Mouse (Mus musculus): ENCODE data around the gene Itga2b. TPM values are rescaled to one million over a fixed set of nuclear protein-coding genes. Genes with fewer than 3 reads are reported as not detected.
A peak's percentile ranks its signal among the peaks of the same experiment; 100 is the strongest.
"Not testable (repeated sequence)": the region's sequence is repeated elsewhere in the genome, so short reads cannot be mapped to it uniquely, and the experiment has no call there.

The Itga2b gene
- polyA plus RNA-seq, 1 experiment from 2014 or later = 5.8 TPM

- H3K4me3 ChIP-seq = no peak overlapping the region
- no peaks in the 10 kb centered on the region for H3K27me3 ChIP-seq (ENCODE audit: low read depth, poor library complexity, severe bottlenecking)
- peaks cover 33% of the 10 kb centered on the region for H3K4me1 ChIP-seq
- 86% methylated on average over 3 of the region's 3 CpGs for WGBS
- no peak for DNase-seq (ENCODE audit: low spot score)
- no peaks in the 10 kb centered on the region for H3K9me3 ChIP-seq (replicated peaks)
- H3K36me3 ChIP-seq = no peaks in the 10 kb centered on the region
- H3K27ac ChIP-seq (replicated peaks) = no peak overlapping the region
Measured at GRCm38 (mm10) chr11:102411061-102411460, 58.9 kb downstream of the Itga2b start.

GRCm38 (mm10) chr11:102410345-102410744 lies 59.6 kb downstream of the Itga2b start:
- H3K4me1 ChIP-seq = peaks cover 40% of the 10 kb centered on the region

GRCm38 (mm10) chr11:102409795-102410330 lies 60.1 kb downstream of the Itga2b start:
- peaks cover 7% of the 10 kb centered on the region for H3K36me3 ChIP-seq
- peaks cover 45% of the 10 kb centered on the region for H3K4me1 ChIP-seq
- H3K27ac ChIP-seq (replicated peaks) = peak overlapping the region; percentile 28; the same call in 1 of the 2 replicates
- no peak for DNase-seq (ENCODE audit: low spot score)
- no peak overlapping the region for H3K4me3 ChIP-seq
- H3K27me3 ChIP-seq (ENCODE audit: low read depth, poor library complexity, severe bottlenecking) = no peaks in the 10 kb centered on the region
- no peaks in the 10 kb centered on the region for H3K9me3 ChIP-seq (replicated peaks)
- WGBS = 84% methylated on average over 3 of the region's 3 CpGs

More at GRCm38 (mm10) chr11:102410345-102410744, 59.6 kb downstream of the Itga2b start:
- not testable (repeated sequence) for H3K36me3 ChIP-seq; H3K4me3 ChIP-seq; H3K9me3 ChIP-seq (replicated peaks); H3K27ac ChIP-seq (replicated peaks); DNase-seq (ENCODE audit: low spot score); H3K27me3 ChIP-seq (ENCODE audit: low read depth, poor library complexity, severe bottlenecking)
- 88% methylated on average over 3 of the region's 3 CpGs for WGBS

GRCm38 (mm10) chr11:102408888-102409794 lies 60.8 kb downstream of the Itga2b start:
- H3K4me3 ChIP-seq = peak overlapping the region; percentile 82
- no peak for DNase-seq (ENCODE audit: low spot score)

DNA sequence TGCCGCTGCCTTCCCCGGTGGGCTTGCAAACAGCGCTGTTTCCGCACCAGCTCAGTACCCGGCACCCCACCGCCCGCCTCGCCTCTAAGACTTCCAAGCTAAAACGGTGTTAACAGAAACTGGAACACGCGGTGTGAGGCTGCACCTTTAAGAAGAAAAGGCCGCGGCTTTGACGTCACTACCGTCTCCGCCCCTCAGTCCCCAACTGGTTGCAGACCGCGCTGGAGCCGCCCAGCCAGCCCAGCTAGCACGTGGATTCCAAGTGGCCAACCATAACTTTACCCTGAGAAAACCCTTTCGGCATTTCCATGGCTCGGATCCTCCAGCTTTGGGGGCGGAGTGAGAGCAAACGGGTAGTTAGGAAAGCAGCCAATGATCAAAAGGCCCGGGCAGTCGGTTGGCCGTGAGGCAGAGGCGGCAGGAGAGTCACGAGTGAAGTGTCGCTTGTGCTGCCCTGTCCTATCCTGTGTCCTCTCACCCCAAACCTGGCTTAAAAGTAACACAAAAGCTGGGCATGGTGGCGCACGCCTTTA lies 61.5 kb downstream of the Itga2b start:
- H3K9me3 ChIP-seq (replicated peaks) = no peaks in the 10 kb centered on the region
- peaks cover 52% of the 10 kb centered on the region for H3K4me1 ChIP-seq
- peak; percentile 98 for DNase-seq (ENCODE audit: low spot score)
- WGBS = under 1% methylated on average over 32 of the region's 32 CpGs
- peak overlapping the region; percentile 82 for H3K4me3 ChIP-seq
- H3K27me3 ChIP-seq (ENCODE audit: low read depth, poor library complexity, severe bottlenecking) = no peaks in the 10 kb centered on the region
- H3K27ac ChIP-seq (replicated peaks) = peak overlapping the region; percentile 91
- H3K36me3 ChIP-seq = peaks cover 22% of the 10 kb centered on the region

More at GRCm38 (mm10) chr11:102408888-102409794, 60.8 kb downstream of the Itga2b start:
- Histone ChIP-seq H3K36me3 (peaks cover 14% of the 10 kb centered on the region), H3K27ac (replicated peaks) (peak overlapping the region; percentile 91), H3K27me3 (ENCODE audit: low read depth, poor library complexity, severe bottlenecking) (no peaks in the 10 kb centered on the region), H3K4me1 (peaks cover 52% of the 10 kb centered on the region), H3K9me3 (replicated peaks) (no peaks in the 10 kb centered on the region)
- 44% methylated on average over 15 of the region's 15 CpGs for WGBS

- Histone ChIP-seq H3K27ac (replicated peaks) (peak within 1 kb of the TSS; percentile 91), H3K4me3 (peak within 1 kb of the TSS; percentile 82), H3K9me3 (replicated peaks) (no peaks in the 10 kb centered on the region), H3K36me3 (peaks cover 27% of the 10 kb centered on the region), H3K4me1 (peaks cover 52% of the 10 kb centered on the region), H3K27me3 (ENCODE audit: low read depth, poor library complexity, severe bottlenecking) (no peaks in the 10 kb centered on the region)
- DNase-seq (ENCODE audit: low spot score) = no peak
- 1% methylated on average over 19 of the region's 19 CpGs for WGBS
Measured at GRCm38 (mm10) chr11:102407834-102408215, 62.1 kb downstream of the Itga2b start, which contains the start of gene Slc25a39. TSS of gene Slc25a39 (minus strand) at chr11:102407946.

- Histone ChIP-seq H3K4me1 (peaks cover 57% of the 10 kb centered on the region), H3K4me3 (peak overlapping the region; percentile 82)
Measured at GRCm38 (mm10) chr11:102406900-102407833, 62.8 kb downstream of the Itga2b start.

GRCm38 (mm10) chr11:102406401-102406800 lies 63.5 kb downstream of the Itga2b start:
- no peaks in the 10 kb centered on the region for H3K9me3 ChIP-seq (replicated peaks)
- 21% methylated on average over 3 of the region's 3 CpGs for WGBS
- peaks cover 13% of the 10 kb centered on the region for H3K27me3 ChIP-seq (ENCODE audit: low read depth, poor library complexity, severe bottlenecking)
- H3K4me3 ChIP-seq = peak overlapping the region; percentile 82
- peaks cover 60% of the 10 kb centered on the region for H3K4me1 ChIP-seq
- peaks cover 42% of the 10 kb centered on the region for H3K36me3 ChIP-seq
- no peak for DNase-seq (ENCODE audit: low spot score)
- peak overlapping the region; percentile 91 for H3K27ac ChIP-seq (replicated peaks)

More at GRCm38 (mm10) chr11:102406900-102407833, 62.8 kb downstream of the Itga2b start:
- peak; percentile 92 for DNase-seq (ENCODE audit: low spot score)
- Histone ChIP-seq H3K27ac (replicated peaks) (peak overlapping the region; percentile 91), H3K9me3 (replicated peaks) (no peaks in the 10 kb centered on the region), H3K36me3 (peaks cover 34% of the 10 kb centered on the region), H3K27me3 (ENCODE audit: low read depth, poor library complexity, severe bottlenecking) (peaks cover 5% of the 10 kb centered on the region; the same call in 1 of the 2 replicates)
- WGBS = under 1% methylated on average over 85 of the region's 85 CpGs

- Histone ChIP-seq H3K9me3 (replicated peaks) (no peaks in the 10 kb centered on the region), H3K4me1 (peaks cover 61% of the 10 kb centered on the region), H3K4me3 (peak overlapping the region; percentile 82), H3K27me3 (ENCODE audit: low read depth, poor library complexity, severe bottlenecking) (peaks cover 20% of the 10 kb centered on the region), H3K27ac (replicated peaks) (peak overlapping the region; percentile 91), H3K36me3 (peaks cover 44% of the 10 kb centered on the region)
- 89% methylated on average over 11 of the region's 11 CpGs for WGBS
- no peak for DNase-seq (ENCODE audit: low spot score)
Measured at GRCm38 (mm10) chr11:102405544-102406285, 64.2 kb downstream of the Itga2b start.

GRCm38 (mm10) chr11:102404161-102405010 lies 65.5 kb downstream of the Itga2b start:
- Histone ChIP-seq H3K9me3 (replicated peaks) (no peaks in the 10 kb centered on the region), H3K27me3 (ENCODE audit: low read depth, poor library complexity, severe bottlenecking) (peaks cover 33% of the 10 kb centered on the region), H3K36me3 (peaks cover 56% of the 10 kb centered on the region), H3K4me1 (peaks cover 71% of the 10 kb centered on the region), H3K27ac (replicated peaks) (peak overlapping the region; percentile 24; the same call in 1 of the 2 replicates), H3K4me3 (peak overlapping the region; percentile 27; the same call in 1 of the 2 replicates)
- DNase-seq (ENCODE audit: low spot score) = no peak
- WGBS = 86% methylated on average over 18 of the region's 18 CpGs

DNA sequence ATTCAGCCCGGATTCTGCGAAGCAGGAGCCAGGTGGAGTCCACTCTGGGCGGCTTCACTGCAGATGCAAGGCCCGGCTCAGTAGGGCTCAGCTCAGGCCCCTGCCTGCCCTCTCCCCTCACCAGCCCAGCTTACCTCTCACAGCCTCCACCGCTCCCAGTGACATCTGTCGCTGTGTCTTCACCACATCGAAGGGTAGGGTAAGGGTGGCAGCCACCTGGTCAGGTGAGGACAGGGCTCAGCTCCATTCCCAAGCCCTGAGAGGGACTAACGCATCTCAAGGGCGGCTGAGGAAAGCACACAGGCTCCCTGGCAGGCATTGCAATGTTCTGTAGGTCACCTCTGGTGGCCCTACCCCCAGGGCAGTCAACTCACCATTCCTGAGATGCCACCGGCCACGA lies 66.3 kb downstream of the Itga2b start:
- WGBS = 95% methylated on average over 11 of the region's 11 CpGs
- Histone ChIP-seq H3K4me1 (peaks cover 69% of the 10 kb centered on the region), H3K27me3 (ENCODE audit: low read depth, poor library complexity, severe bottlenecking) (peaks cover 40% of the 10 kb centered on the region), H3K4me3 (no peak overlapping the region; the same call in 1 of the 2 replicates), H3K36me3 (peaks cover 58% of the 10 kb centered on the region), H3K9me3 (replicated peaks) (no peaks in the 10 kb centered on the region), H3K27ac (replicated peaks) (no peak overlapping the region)
- no peak for DNase-seq (ENCODE audit: low spot score)

Measured in midbrain, embryonic 10.5 days (tissue).